Mouse (Mus musculus) lung, adult 2 months (tissue): ENCODE results near the gene Slc10a7. TPM values are rescaled to one million over a fixed set of nuclear protein-coding genes. Genes with fewer than 3 reads are reported as not detected.
A peak's percentile ranks its signal among the peaks of the same experiment; 100 is the strongest.
"Not testable (repeated sequence)": the region's sequence is repeated elsewhere in the genome, so short reads cannot be mapped to it uniquely, and the experiment has no call there.

Source experiments
- DNase-seq: peaks from one replicate; pipeline ENCODE4 v3.0.0; 2022
- H3K4me1 ChIP-seq: fragments of 200-500 bp; 2 replicates; pipeline ENCODE4 v1.6.1; 2011; ENCODE audit warnings: low read length; ENCODE audit not compliant: control insufficient read depth, insufficient read depth
- H3K4me3 ChIP-seq: fragments of 200-500 bp; replicated peaks from 2 replicates; pipeline ENCODE3; 2011; ENCODE audit warnings: low read depth, mild to moderate bottlenecking, control low read depth, low read length; ENCODE audit errors: extremely low read depth
- CTCF ChIP-seq: fragments of 200-500 bp; IDR thresholded peaks from 2 replicates; pipeline ENCODE4 v1.5.1; 2011; ENCODE audit warnings: mild to moderate bottlenecking, low read length, control low read depth; ENCODE audit not compliant: insufficient read depth
- POLR2A ChIP-seq: fragments of 200-500 bp; IDR thresholded peaks from 2 replicates; pipeline ENCODE4 v1.6.1; 2011; ENCODE audit warnings: low read depth, mild to moderate bottlenecking, control low read depth, low read length, borderline replicate concordance; ENCODE audit errors: extremely low read depth
- WGBS: fragments of 180-500 bp; shearing (Covaris S2); methylation state at CpG from one replicate; pipeline ENCODE4 v1.1.7; 2018; 5-methylcytosine and 5-hydroxymethylcytosine counted together
- polyA plus RNA-seq: library from polyadenylated mRNA; depleted of rRNA; stranded (reverse); fragments of >200 nt; gene quantifications from 2 replicates; pipeline ENCODE4 v1.2.3, GENCODE M21; 2012; rRNA removed

The Slc10a7 gene
- polyA plus RNA-seq, result 9.1 and 14.1 TPM in 2 replicates

- Histone ChIP-seq H3K4me3 (peak within 1 kb of the TSS; percentile 88), H3K4me1 (peaks cover 9% of the 10 kb centered on the region; the same call in 1 of the 2 replicates)
- WGBS, result under 1% methylated on average over 51 of the region's 51 CpGs
- no peak for TF ChIP-seq CTCF
- TF ChIP-seq POLR2A, result no peak
- DNase-seq, result peak; percentile 80
These were observed at the start of gene Slc10a7 for GRCm38 (mm10) chr8:78509273-78510031. Gene Slc10a7, plus strand, starts transcription at chr8:78509346.

GRCm38 (mm10) chr8:78463941-78464340, 45.2 kb upstream of the Slc10a7 start:
- Histone ChIP-seq H3K4me1 (no peaks in the 10 kb centered on the region), H3K4me3 (no peak overlapping the region)
- DNase-seq, result no peak
- 64% methylated on average over 2 of the region's 2 CpGs for WGBS
- TF ChIP-seq POLR2A, result no peak
- no peak for TF ChIP-seq CTCF

DNA sequence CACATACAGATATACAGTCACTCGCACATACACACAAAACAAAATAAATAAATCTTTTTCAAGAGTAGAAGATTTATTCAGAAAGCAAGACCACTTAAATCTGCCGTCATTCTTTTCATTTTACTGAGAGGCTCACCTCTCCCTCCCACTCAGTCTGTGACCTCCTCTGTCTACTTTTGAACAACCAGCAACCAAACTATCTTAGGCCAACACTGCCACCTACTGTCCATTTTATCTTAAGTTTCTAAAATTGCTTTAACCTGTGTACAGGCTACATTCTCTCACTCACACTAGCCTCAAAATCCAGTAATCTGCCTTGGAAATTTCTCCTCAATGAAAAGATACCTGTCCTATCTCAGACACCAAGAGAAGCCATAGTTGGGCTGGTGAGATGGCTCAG, 41.3 kb upstream of the Slc10a7 start:
- 74% methylated on average over 2 of the region's 2 CpGs for WGBS
- no peak for DNase-seq
- TF ChIP-seq CTCF, result no peak
- TF ChIP-seq POLR2A, result no peak
- no peaks in the 10 kb centered on the region for H3K4me1 ChIP-seq
- H3K4me3 ChIP-seq, result no peak overlapping the region

DNA sequence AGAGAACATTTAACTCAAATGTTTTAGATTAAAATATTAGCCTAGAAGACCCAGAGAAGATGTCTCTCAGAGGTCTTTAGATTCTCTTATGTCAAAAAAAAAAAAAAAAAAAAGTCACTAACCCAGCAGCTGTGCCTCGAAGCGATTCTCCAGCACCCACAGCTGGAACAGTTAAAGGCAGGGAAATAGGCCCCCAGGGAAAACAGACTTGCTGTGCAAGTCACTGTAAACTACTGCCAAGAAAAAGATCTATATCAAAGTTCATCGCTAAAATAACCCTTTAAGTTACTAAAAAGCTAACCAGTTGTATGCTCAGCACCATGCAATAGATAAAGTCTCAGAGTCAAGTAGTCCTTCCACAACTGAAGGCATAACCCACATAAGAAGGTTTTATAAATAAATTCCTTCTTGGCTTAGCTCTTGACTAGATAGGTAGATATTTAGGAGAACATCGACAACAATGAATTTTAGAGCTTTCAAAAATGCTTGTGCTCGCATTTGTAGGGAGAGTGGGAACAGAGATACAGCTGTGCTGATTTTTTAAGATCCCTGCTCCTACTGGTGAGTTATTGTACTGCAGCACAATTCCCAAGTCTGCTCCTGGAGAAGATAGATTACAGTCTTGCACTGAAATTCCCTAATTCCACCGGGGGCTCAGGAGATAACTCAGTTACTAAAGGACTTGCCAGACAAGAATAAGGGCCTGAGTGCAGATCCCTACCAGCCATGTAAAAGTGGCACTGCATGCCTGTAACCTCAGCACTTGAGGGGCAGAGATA, 31.9 kb upstream of the Slc10a7 start:
- TF ChIP-seq POLR2A, result no peak
- Histone ChIP-seq H3K4me1 (no peaks in the 10 kb centered on the region), H3K4me3 (no peak overlapping the region)
- no peak for DNase-seq
- WGBS, result 40% methylated on average over 6 of the region's 6 CpGs

DNA sequence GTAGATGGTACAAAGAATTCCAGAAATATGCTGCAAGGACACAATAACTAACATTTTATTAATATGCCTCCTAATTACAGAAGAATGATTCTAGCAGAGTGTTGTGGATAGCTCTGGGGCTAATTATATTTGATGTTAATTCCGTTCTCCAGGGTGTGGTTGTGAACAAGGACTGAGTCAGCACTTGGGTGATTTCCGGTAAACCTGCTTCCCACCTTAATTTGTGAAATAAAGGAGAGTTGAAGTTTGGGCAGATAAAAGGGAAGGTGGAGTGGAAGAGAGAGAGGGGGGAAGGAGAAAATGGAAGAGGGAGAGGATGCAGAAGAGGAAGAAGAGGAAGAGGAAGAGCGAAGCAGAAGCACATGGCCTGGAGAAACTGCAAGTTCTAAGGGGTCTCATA, 19.4 kb upstream of the Slc10a7 start:
- no peak for TF ChIP-seq CTCF
- TF ChIP-seq POLR2A, result no peak
- no peak for DNase-seq
- 81% methylated on average over 3 of the region's 3 CpGs for WGBS
- no peaks in the 10 kb centered on the region for H3K4me1 ChIP-seq
- no peak overlapping the region for H3K4me3 ChIP-seq

DNA sequence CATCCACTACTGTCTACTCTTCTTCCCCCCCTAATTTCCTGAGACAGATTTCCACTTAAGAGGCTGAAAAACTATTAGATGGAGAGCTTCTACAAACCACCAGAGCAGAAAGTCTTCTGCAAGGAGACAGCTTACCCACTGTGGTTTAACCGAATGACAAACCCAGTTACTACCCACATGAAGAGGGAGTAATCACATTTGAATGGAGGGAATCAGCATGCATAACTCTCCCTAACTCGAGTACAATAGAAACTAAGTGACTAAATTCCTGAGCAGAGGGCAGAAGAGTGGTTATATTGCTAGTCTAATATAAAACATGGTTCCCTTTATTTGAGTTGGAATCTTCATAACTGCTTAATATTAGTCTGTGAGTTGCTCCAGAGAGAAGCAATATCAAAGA, 16.1 kb upstream of the Slc10a7 start:
- H3K4me1 ChIP-seq, result no peaks in the 10 kb centered on the region
- no peak overlapping the region for H3K4me3 ChIP-seq
- DNase-seq, result no peak
- TF ChIP-seq POLR2A (no peak), CTCF (no peak)
- WGBS, result 44% methylated on average over 2 of the region's 2 CpGs

DNA sequence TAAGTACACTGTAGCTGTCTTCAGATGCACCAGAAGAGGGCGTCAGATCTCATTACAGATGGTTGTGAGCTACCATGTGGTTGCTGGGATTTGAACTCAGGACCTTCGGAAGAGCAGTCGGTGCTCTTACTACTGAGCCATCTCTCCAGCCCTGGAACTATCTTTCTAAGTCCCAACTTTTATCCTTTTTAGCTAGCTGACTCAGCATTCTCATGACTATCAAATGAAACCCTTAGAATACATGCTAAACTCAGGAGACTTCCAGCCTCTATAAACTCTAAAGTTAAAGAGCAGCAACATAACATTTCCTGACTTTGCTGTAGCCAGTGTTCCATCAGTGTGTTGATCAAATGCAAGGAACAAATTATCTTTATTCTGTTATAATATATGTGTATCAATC, 12.9 kb upstream of the Slc10a7 start:
- not testable (repeated sequence) for H3K4me3 ChIP-seq, H3K4me1 ChIP-seq, DNase-seq
- WGBS, result 92% methylated on average over 3 of the region's 3 CpGs

DNA sequence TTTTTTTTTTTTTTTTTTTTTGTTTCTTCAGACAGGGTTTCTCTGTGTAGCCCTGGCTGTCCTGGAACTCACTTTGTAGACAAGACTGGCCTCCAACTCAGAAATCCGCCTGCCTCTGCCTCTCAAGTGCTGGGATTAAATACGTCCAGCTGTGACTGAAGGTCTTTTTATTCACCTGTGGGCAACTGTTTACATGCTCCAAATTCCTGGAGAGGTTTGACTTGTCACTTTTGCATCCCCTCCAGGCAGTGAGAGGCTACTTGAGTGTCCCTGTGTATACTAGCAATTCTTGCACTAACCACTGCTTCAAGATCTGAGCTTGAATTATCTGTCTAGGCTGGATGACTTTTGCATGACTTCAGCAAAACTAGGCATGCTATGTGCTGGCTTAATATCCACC, 6.4 kb upstream of the Slc10a7 start:
- WGBS, result 72% methylated on average over 2 of the region's 2 CpGs

GRCm38 (mm10) chr8:78507979-78508718, 997 bp upstream of the Slc10a7 start:
- DNase-seq, result no peak
- under 1% methylated on average over 37 of the region's 38 CpGs for WGBS
- no peak for TF ChIP-seq POLR2A

More for the DNA sequence above, 6.4 kb upstream of the Slc10a7 start:
- Histone ChIP-seq H3K4me3 (no peak overlapping the region), H3K4me1 (peaks cover 2% of the 10 kb centered on the region; the same call in 1 of the 2 replicates)
- DNase-seq, result no peak
- TF ChIP-seq POLR2A (no peak), CTCF (no peak)

More at GRCm38 (mm10) chr8:78507979-78508718, 997 bp upstream of the Slc10a7 start:
- H3K4me3 ChIP-seq, result peak overlapping the region; percentile 88
- H3K4me1 ChIP-seq, result peaks cover 9% of the 10 kb centered on the region; the same call in 1 of the 2 replicates
